Mouse (Mus musculus) ovary, postnatal 10 days (tissue): ENCODE results near the gene Prh1.
"Not testable (repeated sequence)": the region's sequence is repeated elsewhere in the genome, so short reads cannot be mapped to it uniquely, and the experiment has no call there.

Source experiments
- DNase-seq: peaks from one replicate; pipeline ENCODE4 v3.0.0; 2022; ENCODE audit warnings: low spot score

The Prh1 gene

GRCm38 (mm10) chr6:132569509-132569908 is at the start of gene Prh1:
TSS of gene Prh1 (plus strand) at chr6:132569809.
- DNase-seq: not testable (repeated sequence)

GRCm38 (mm10) chr6:132595613-132596012 is 26.0 kb downstream of the Prh1 start, which contains the start of gene Prp2:
TSS of gene Prp2 (plus strand) at chr6:132595913.
- DNase-seq: not testable (repeated sequence)
